Mouse (Mus musculus): Measurements from ENCODE around the gene Ralbp1. TPM values are rescaled to one million over a fixed set of nuclear protein-coding genes. Genes with fewer than 3 reads are reported as not detected.

Ralbp1 gene
- total RNA-seq, 2 experiments from 2014 or later = 37.8 to 38.6 TPM

- no peak for DNase-seq (ENCODE audit: low spot score)
- intact Hi-C loops (cut with DNase I) = no loop called here
These were observed 71.8 kb downstream of the Ralbp1 start for GRCm38 (mm10) chr17:65813763-65814162.

DNA sequence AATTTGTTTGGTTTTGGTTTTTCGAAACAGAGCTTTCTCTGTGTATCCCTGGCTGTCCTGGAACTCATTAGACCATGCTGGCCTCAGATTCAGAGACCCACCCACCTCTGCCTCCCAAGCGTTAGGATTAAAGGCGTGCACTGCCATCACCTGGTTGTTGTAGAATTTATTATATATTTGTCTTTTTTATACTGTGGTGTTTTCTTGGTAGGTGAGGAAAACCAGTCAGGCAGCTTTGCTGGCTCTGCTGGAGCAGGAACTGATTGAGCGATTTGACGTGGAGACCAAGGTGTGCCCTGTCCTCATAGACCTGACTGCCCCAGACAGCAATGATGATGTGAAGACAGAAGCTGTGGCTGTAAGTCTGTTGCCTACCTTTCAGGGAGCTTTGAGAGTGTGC lies 74.6 kb downstream of the Ralbp1 start:
- intact Hi-C loops (cut with DNase I) = no loop called here
- DNase-seq (ENCODE audit: low spot score) = no peak

GRCm38 (mm10) chr17:65806416-65806815 lies 79.2 kb downstream of the Ralbp1 start:
- no peak for DNase-seq (ENCODE audit: low spot score)
- intact Hi-C loops (cut with DNase I) = no loop called here

GRCm38 (mm10) chr17:65805966-65806365 lies 79.6 kb downstream of the Ralbp1 start:
- no peak for DNase-seq (ENCODE audit: low spot score)
- intact Hi-C loops (cut with DNase I) = no loop called here

GRCm38 (mm10) chr17:65802026-65802425 lies 83.6 kb downstream of the Ralbp1 start:
- intact Hi-C loops (cut with DNase I) = no loop called here
- DNase-seq (ENCODE audit: low spot score) = no peak

GRCm38 (mm10) chr17:65800451-65800850 lies 85.1 kb downstream of the Ralbp1 start:
- no peak for DNase-seq (ENCODE audit: low spot score)
- intact Hi-C loops (cut with DNase I) = no loop called here

GRCm38 (mm10) chr17:65799353-65799752 lies 86.2 kb downstream of the Ralbp1 start:
- intact Hi-C loops (cut with DNase I) = no loop called here
- no peak for DNase-seq (ENCODE audit: low spot score)

- intact Hi-C loops (cut with DNase I) = no loop called here
- no peak for DNase-seq (ENCODE audit: low spot score)
These were observed 87.2 kb downstream of the Ralbp1 start for GRCm38 (mm10) chr17:65798446-65798845.

Other genes with a start within 250 kb of the Ralbp1 start
- gene Txndc2, start 243.6 kb downstream of the Ralbp1 start, total RNA-seq (2021) = not detected
- gene Rab31, start 113.0 kb downstream of the Ralbp1 start, total RNA-seq (2021) = 10 to 100 TPM; 18.9 to 19.2 TPM
- 10 to 100 TPM; 41.7 to 48.5 TPM for gene Ppp4r1, start 103.2 kb downstream of the Ralbp1 start, total RNA-seq (2021)
- 10 to 100 TPM; 72.8 to 76.8 TPM for gene Twsg1, start 65.4 kb upstream of the Ralbp1 start, total RNA-seq (2021)
- gene Ankrd12, start 191.3 kb upstream of the Ralbp1 start, total RNA-seq (2021) = 10 to 100 TPM; 15.8 to 22.5 TPM
- 1,000 to 10,000 TPM; 1,243 to 1,263 TPM for gene Ndufv2, start 215.8 kb upstream of the Ralbp1 start, total RNA-seq (2021)
- gene Washc1, start 225.7 kb upstream of the Ralbp1 start, total RNA-seq (2021) = 10 to 100 TPM; 21.0 to 21.8 TPM
- gene Ddx11, start 237.7 kb upstream of the Ralbp1 start, total RNA-seq (2021) = 1 to 10 TPM; 1.4 TPM

All from heart, postnatal 25 days (tissue).